Mouse (Mus musculus): ENCODE measurements at regions not wholly inside any gene's neighbourhood (a gene's known extent, or its start where the extent isn't known, plus 50 kb on each side); places are given as distances from the start of the nearest gene placed in this dataset.

DNA sequence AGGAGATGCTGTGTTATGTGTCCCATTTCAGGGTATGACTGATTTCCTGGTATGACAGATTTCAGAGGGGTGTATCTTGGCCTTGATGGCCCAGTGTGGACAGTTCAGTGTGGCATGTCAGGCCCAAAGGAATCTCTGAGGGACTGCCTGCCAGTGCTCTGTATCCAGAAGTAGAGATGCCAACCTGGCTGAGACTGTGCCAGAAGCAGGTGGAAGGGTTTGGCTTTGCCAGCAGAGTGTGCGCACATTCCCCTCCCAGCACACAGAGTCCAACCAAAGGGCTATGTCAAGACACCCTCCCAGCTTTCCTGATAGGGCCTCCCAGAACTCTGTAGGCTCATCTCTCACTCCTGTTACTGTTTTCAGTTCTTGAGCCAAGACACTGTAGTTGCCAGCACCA is 156.8 kb upstream of the Glra1 start:
- Histone ChIP-seq H3K27ac (replicated peaks) (no peak overlapping the region), H3K4me1 (no peaks in the 10 kb centered on the region), H3K36me3 (no peaks in the 10 kb centered on the region), H3K27me3 (ENCODE audit: low read depth, poor library complexity, severe bottlenecking) (no peaks in the 10 kb centered on the region), H3K9me3 (replicated peaks) (no peaks in the 10 kb centered on the region), H3K4me3 (no peak overlapping the region)
- WGBS, result 93% methylated on average over 1 of the region's 1 CpGs
- no peak for DNase-seq (ENCODE audit: low spot score)

All from midbrain, embryonic 10.5 days (tissue).